Mouse (Mus musculus): ENCODE results near the gene Fyb. TPM values are rescaled to one million over a fixed set of nuclear protein-coding genes. Genes with fewer than 3 reads are reported as not detected.

Gene Fyb
- polyA plus RNA-seq, 1 experiment from 2014 or later = 3.6 TPM

DNA sequence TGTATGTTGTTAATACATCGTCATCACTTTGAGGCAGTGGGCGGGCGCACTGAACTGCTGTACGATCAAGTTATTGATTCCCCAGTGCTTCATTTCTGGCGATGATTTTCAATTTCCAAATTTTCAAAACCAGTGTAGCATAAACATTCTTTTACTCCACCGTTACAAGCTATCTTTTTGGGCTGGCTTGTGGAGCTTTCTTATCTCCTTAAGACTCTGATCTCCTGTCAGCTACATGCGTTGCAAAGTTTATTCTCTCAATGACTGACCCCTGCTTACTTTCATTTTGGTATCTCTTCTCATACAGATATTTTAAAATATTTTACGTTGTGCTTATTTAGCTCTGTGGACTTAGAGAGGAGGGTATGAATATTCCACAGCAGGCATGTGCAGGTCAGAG lies 11.9 kb downstream of the Fyb start:
- Histone ChIP-seq H3K36me3 (no peaks in the 10 kb centered on the region), H3K4me1 (no peaks in the 10 kb centered on the region), H3K27me3 (no peaks in the 10 kb centered on the region), H3K27ac (no peak overlapping the region), H3K9ac (no peak overlapping the region), H3K4me2 (replicated peaks) (no peak overlapping the region), H3K4me3 (no peak overlapping the region), H3K9me3 (no peaks in the 10 kb centered on the region)
- no peak for ATAC-seq (ENCODE audit: insufficient number of reproducible peaks, insufficient read depth, low FRiP score, low TSS enrichment)
- WGBS = 84% methylated on average over 8 of the region's 8 CpGs

GRCm38 (mm10) chr15:6539639-6540338 lies 17.1 kb downstream of the Fyb start:
- no peak for ATAC-seq (ENCODE audit: insufficient number of reproducible peaks, insufficient read depth, low FRiP score, low TSS enrichment)
- Histone ChIP-seq H3K9ac (no peak overlapping the region), H3K27me3 (no peaks in the 10 kb centered on the region), H3K4me2 (replicated peaks) (no peak overlapping the region), H3K4me3 (no peak overlapping the region), H3K27ac (no peak overlapping the region), H3K4me1 (no peaks in the 10 kb centered on the region), H3K9me3 (no peaks in the 10 kb centered on the region), H3K36me3 (no peaks in the 10 kb centered on the region)
- WGBS = 71% methylated on average over 7 of the region's 7 CpGs

GRCm38 (mm10) chr15:6548911-6549310 lies 26.3 kb downstream of the Fyb start:
- 91% methylated on average over 4 of the region's 4 CpGs for WGBS
- H3K36me3 ChIP-seq = no peaks in the 10 kb centered on the region
- no peaks in the 10 kb centered on the region for H3K4me1 ChIP-seq
- no peaks in the 10 kb centered on the region for H3K9me3 ChIP-seq
- H3K4me2 ChIP-seq (replicated peaks) = no peak overlapping the region
- no peak for ATAC-seq (ENCODE audit: insufficient number of reproducible peaks, insufficient read depth, low FRiP score, low TSS enrichment)
- H3K9ac ChIP-seq = no peak overlapping the region
- no peak overlapping the region for H3K27ac ChIP-seq
- no peak overlapping the region for H3K4me3 ChIP-seq
- H3K27me3 ChIP-seq = no peaks in the 10 kb centered on the region

- Histone ChIP-seq H3K4me1 (no peaks in the 10 kb centered on the region), H3K4me2 (replicated peaks) (no peak overlapping the region), H3K9me3 (no peaks in the 10 kb centered on the region), H3K27me3 (no peaks in the 10 kb centered on the region), H3K4me3 (no peak overlapping the region), H3K9ac (no peak overlapping the region), H3K27ac (no peak overlapping the region), H3K36me3 (no peaks in the 10 kb centered on the region)
- no peak for ATAC-seq (ENCODE audit: insufficient number of reproducible peaks, insufficient read depth, low FRiP score, low TSS enrichment)
- 80% methylated on average over 7 of the region's 7 CpGs for WGBS
These were observed 29.2 kb downstream of the Fyb start for GRCm38 (mm10) chr15:6551875-6552274.

GRCm38 (mm10) chr15:6554742-6555141 lies 32.1 kb downstream of the Fyb start:
- Histone ChIP-seq H3K4me2 (replicated peaks) (no peak overlapping the region), H3K27ac (no peak overlapping the region), H3K4me1 (no peaks in the 10 kb centered on the region), H3K9me3 (no peaks in the 10 kb centered on the region), H3K27me3 (no peaks in the 10 kb centered on the region), H3K9ac (no peak overlapping the region), H3K36me3 (no peaks in the 10 kb centered on the region), H3K4me3 (no peak overlapping the region)
- no peak for ATAC-seq (ENCODE audit: insufficient number of reproducible peaks, insufficient read depth, low FRiP score, low TSS enrichment)
- WGBS = 84% methylated on average over 4 of the region's 4 CpGs

GRCm38 (mm10) chr15:6555536-6555935 lies 32.9 kb downstream of the Fyb start:
- 27% methylated on average over 2 of the region's 2 CpGs for WGBS
- H3K9me3 ChIP-seq = no peaks in the 10 kb centered on the region
- H3K4me3 ChIP-seq = no peak overlapping the region
- no peaks in the 10 kb centered on the region for H3K36me3 ChIP-seq
- H3K4me1 ChIP-seq = no peaks in the 10 kb centered on the region
- ATAC-seq (ENCODE audit: insufficient number of reproducible peaks, insufficient read depth, low FRiP score, low TSS enrichment) = no peak
- no peak overlapping the region for H3K27ac ChIP-seq
- no peak overlapping the region for H3K9ac ChIP-seq
- H3K4me2 ChIP-seq (replicated peaks) = no peak overlapping the region
- no peaks in the 10 kb centered on the region for H3K27me3 ChIP-seq

- H3K27me3 ChIP-seq = no peaks in the 10 kb centered on the region
- H3K9me3 ChIP-seq = no peaks in the 10 kb centered on the region
- H3K4me2 ChIP-seq (replicated peaks) = no peak overlapping the region
- H3K27ac ChIP-seq = no peak overlapping the region
- no peak for ATAC-seq (ENCODE audit: insufficient number of reproducible peaks, insufficient read depth, low FRiP score, low TSS enrichment)
- WGBS = 87% methylated on average over 4 of the region's 4 CpGs
- H3K36me3 ChIP-seq = no peaks in the 10 kb centered on the region
- no peak overlapping the region for H3K4me3 ChIP-seq
- H3K4me1 ChIP-seq = no peaks in the 10 kb centered on the region
- no peak overlapping the region for H3K9ac ChIP-seq
These were observed 33.6 kb downstream of the Fyb start for GRCm38 (mm10) chr15:6556272-6556671.

- no peaks in the 10 kb centered on the region for H3K4me1 ChIP-seq
- H3K4me2 ChIP-seq (replicated peaks) = no peak overlapping the region
- no peaks in the 10 kb centered on the region for H3K9me3 ChIP-seq
- 86% methylated on average over 6 of the region's 6 CpGs for WGBS
- H3K27me3 ChIP-seq = no peaks in the 10 kb centered on the region
- no peaks in the 10 kb centered on the region for H3K36me3 ChIP-seq
- no peak for ATAC-seq (ENCODE audit: insufficient number of reproducible peaks, insufficient read depth, low FRiP score, low TSS enrichment)
- no peak overlapping the region for H3K9ac ChIP-seq
- no peak overlapping the region for H3K4me3 ChIP-seq
- no peak overlapping the region for H3K27ac ChIP-seq
These were observed 34.3 kb downstream of the Fyb start for GRCm38 (mm10) chr15:6556911-6557310.

GRCm38 (mm10) chr15:6557552-6557951 lies 34.9 kb downstream of the Fyb start:
- Histone ChIP-seq H3K9ac (no peak overlapping the region), H3K4me3 (no peak overlapping the region), H3K27me3 (no peaks in the 10 kb centered on the region), H3K27ac (no peak overlapping the region), H3K4me1 (no peaks in the 10 kb centered on the region), H3K4me2 (replicated peaks) (no peak overlapping the region), H3K9me3 (no peaks in the 10 kb centered on the region), H3K36me3 (no peaks in the 10 kb centered on the region)
- 89% methylated on average over 4 of the region's 4 CpGs for WGBS
- ATAC-seq (ENCODE audit: insufficient number of reproducible peaks, insufficient read depth, low FRiP score, low TSS enrichment) = no peak

GRCm38 (mm10) chr15:6559188-6559587 lies 36.5 kb downstream of the Fyb start:
- no peaks in the 10 kb centered on the region for H3K4me1 ChIP-seq
- no peak overlapping the region for H3K4me2 ChIP-seq (replicated peaks)
- no peak overlapping the region for H3K4me3 ChIP-seq
- ATAC-seq (ENCODE audit: insufficient number of reproducible peaks, insufficient read depth, low FRiP score, low TSS enrichment) = no peak
- no peaks in the 10 kb centered on the region for H3K27me3 ChIP-seq
- no peaks in the 10 kb centered on the region for H3K36me3 ChIP-seq
- H3K27ac ChIP-seq = no peak overlapping the region
- WGBS = 51% methylated on average over 9 of the region's 9 CpGs
- no peak overlapping the region for H3K9ac ChIP-seq
- no peaks in the 10 kb centered on the region for H3K9me3 ChIP-seq

DNA sequence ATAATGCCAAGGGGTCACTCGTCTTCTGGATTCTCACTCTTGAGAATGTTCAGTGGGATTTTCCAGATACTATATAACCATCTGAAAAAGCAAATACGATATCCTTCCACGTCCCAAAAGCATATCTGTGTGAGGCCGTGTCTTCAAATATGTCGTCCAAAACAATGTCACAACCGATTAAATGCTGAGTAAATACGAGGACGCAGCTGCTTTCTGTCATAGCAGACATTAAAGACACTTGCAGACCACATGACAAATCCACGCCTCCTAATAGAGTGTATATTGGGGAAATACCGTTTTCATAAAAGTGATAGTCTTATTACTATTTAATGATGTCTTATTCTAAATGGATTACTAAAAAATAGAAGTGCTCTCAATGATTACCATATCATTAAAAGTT lies 38.0 kb downstream of the Fyb start:
- no peak for ATAC-seq (ENCODE audit: insufficient number of reproducible peaks, insufficient read depth, low FRiP score, low TSS enrichment)
- H3K4me3 ChIP-seq = no peak overlapping the region
- H3K9me3 ChIP-seq = no peaks in the 10 kb centered on the region
- no peak overlapping the region for H3K27ac ChIP-seq
- 73% methylated on average over 10 of the region's 10 CpGs for WGBS
- H3K4me2 ChIP-seq (replicated peaks) = no peak overlapping the region
- no peak overlapping the region for H3K9ac ChIP-seq
- H3K36me3 ChIP-seq = no peaks in the 10 kb centered on the region
- no peaks in the 10 kb centered on the region for H3K27me3 ChIP-seq
- H3K4me1 ChIP-seq = peaks cover 7% of the 10 kb centered on the region; the same call in 1 of the 2 replicates

GRCm38 (mm10) chr15:6562161-6562560 lies 39.5 kb downstream of the Fyb start:
- Histone ChIP-seq H3K9me3 (0 out of 2 replicates have a peak, but pooled peaks cover 3% of the 10 kb centered on the region), H3K27ac (no peak overlapping the region), H3K4me2 (replicated peaks) (no peak overlapping the region), H3K9ac (no peak overlapping the region), H3K4me3 (no peak overlapping the region), H3K4me1 (peaks cover 7% of the 10 kb centered on the region; the same call in 1 of the 2 replicates), H3K27me3 (no peaks in the 10 kb centered on the region), H3K36me3 (no peaks in the 10 kb centered on the region)
- WGBS = 80% methylated on average over 4 of the region's 4 CpGs
- no peak for ATAC-seq (ENCODE audit: insufficient number of reproducible peaks, insufficient read depth, low FRiP score, low TSS enrichment)

Measured in embryonic facial prominence, embryonic 12.5 days (tissue).